ENCODE assay signal across 8 mouse cellular contexts in genomic region chr2:121867051-121867928, GRCm38 (mm10). TPM values are rescaled to one million over a fixed set of nuclear protein-coding genes. Genes with fewer than 3 reads are reported as not detected.
DNase-seq lines count a peak whose midpoint lies in the region; ATAC-seq lines count a peak whose summit lies in the region.

No protein-coding gene starts in this region.

- no peaks in the 10 kb centered on the region for H3K9me3 ChIP-seq in heart, embryonic 13.5 days
- no peaks in the 10 kb centered on the region for H3K9me3 ChIP-seq in midbrain, embryonic 11.5 days (ENCODE audit: control insufficient read depth, low read length)

- peak; percentile 30 for ATAC-seq in common myeloid progenitor, adult 5-6 weeks (replicated peaks; ENCODE audit: low read depth, poor library complexity, severe bottlenecking)
- ATAC-seq in heart, embryonic 13.5 days (ENCODE audit: extremely low read depth, insufficient number of reproducible peaks, low FRiP score, low TSS enrichment), result no peak; the same call in 1 of the 2 replicates
- peak; percentile 61 for ATAC-seq in midbrain, embryonic 11.5 days (ENCODE audit: low FRiP score)

- WGBS in heart, embryonic 13.5 days, result under 1% methylated on average over 56 of the region's 63 CpGs
- 2% methylated on average over 62 of the region's 63 CpGs for WGBS in midbrain, embryonic 11.5 days

- peaks cover 6% of the 10 kb centered on the region for H3K36me3 ChIP-seq in heart, embryonic 13.5 days
- no peaks in the 10 kb centered on the region for H3K36me3 ChIP-seq in midbrain, embryonic 11.5 days (ENCODE audit: control insufficient read depth, insufficient read depth, low read length)

- peak; percentile 40 for DNase-seq in layer of hippocampus, adult 11-12 months (ENCODE audit: low spot score)
- no peak for DNase-seq in layer of hippocampus, adult 9-10 months (ENCODE audit: low spot score)
- DNase-seq in MEL-GATA-1-ER (ENCODE audit: extremely low read depth, low read depth), result peak; percentile 39
- DNase-seq in left cerebral cortex, adult 18-20 months (ENCODE audit: low spot score in 2 of 2), result peak; percentile 24 to 47
- no peak for DNase-seq in midbrain, embryonic 11.5 days (ENCODE audit: low spot score, missing footprints)
- DNase-seq in thymus, postnatal 10 days (ENCODE audit: low spot score in 2 of 2), result no peak

- peak overlapping the region; percentile 90 for H3K4me3 ChIP-seq in heart, embryonic 13.5 days
- peak overlapping the region; percentile 78 for H3K4me3 ChIP-seq in midbrain, embryonic 11.5 days (ENCODE audit: low read depth, low read length)

- peaks cover 19% of the 10 kb centered on the region for H3K4me1 ChIP-seq in heart, embryonic 13.5 days
- H3K4me1 ChIP-seq in midbrain, embryonic 11.5 days (ENCODE audit: control insufficient read depth, insufficient read depth, low read length), result no peaks in the 10 kb centered on the region; the same call in 1 of the 2 replicates

- peak overlapping the region; percentile 92 for H3K9ac ChIP-seq in heart, embryonic 13.5 days
- H3K9ac ChIP-seq in midbrain, embryonic 11.5 days (ENCODE audit: low read length), result peak overlapping the region; percentile 83

- H3K27ac ChIP-seq in heart, embryonic 13.5 days (replicated peaks), result peak overlapping the region; percentile 80
- H3K27ac ChIP-seq in midbrain, embryonic 11.5 days (ENCODE audit: low read depth, low read length), result peak overlapping the region; percentile 69

- H3K27me3 ChIP-seq in heart, embryonic 13.5 days (replicated peaks), result no peaks in the 10 kb centered on the region
- H3K27me3 ChIP-seq in midbrain, embryonic 11.5 days (ENCODE audit: control insufficient read depth, insufficient read depth, low read length), result peaks cover 39% of the 10 kb centered on the region

- H3K4me2 ChIP-seq in heart, embryonic 13.5 days, result peak overlapping the region; percentile 92
- H3K4me2 ChIP-seq in midbrain, embryonic 11.5 days, result peak overlapping the region; percentile 77

RNA-seq across cellular contexts. Expression of gene Casc4, which starts 0.5 kb away (rescaled TPM):
- total RNA-seq in common myeloid progenitor, adult 5-6 weeks (2017), result 28.7 and 37.5 TPM in 2 replicates
- polyA plus RNA-seq in heart, embryonic 13.5 days (2015; fragmentation: Nextera tagmentation; extraction: Ambion mirVana), result 12.8 and 13.1 TPM in 2 replicates
- total RNA-seq in left cerebral cortex, adult 18-20 months (2021), result 10 to 100 TPM; 88.5 to 93.0 TPM
- 17.2 and 22.4 TPM in 2 replicates for polyA plus RNA-seq in midbrain, embryonic 11.5 days (2014; fragmentation: Nextera tagmentation; extraction: Ambion mirVana)

Comparison
In these comparisons a context has a peak if more than half of its experiments do, and no peak if none do; other contexts are left out.
1. DNase-seq: peak in layer of hippocampus, adult 11-12 months (single experiment), MEL-GATA-1-ER (single experiment) and left cerebral cortex, adult 18-20 months (2 of 2); none in layer of hippocampus, adult 9-10 months (single experiment), midbrain, embryonic 11.5 days (single experiment) and thymus, postnatal 10 days (0 of 2).